Mouse (Mus musculus) lung, adult 2 months (tissue): ENCODE data around the gene Msh3.

Source experiments
- CTCF ChIP-seq: fragments of 200-500 bp; IDR thresholded peaks from 2 replicates; pipeline ENCODE4 v1.5.1; 2011; ENCODE audit warnings: mild to moderate bottlenecking, low read length, control low read depth; ENCODE audit not compliant: insufficient read depth
- POLR2A ChIP-seq: fragments of 200-500 bp; IDR thresholded peaks from 2 replicates; pipeline ENCODE4 v1.6.1; 2011; ENCODE audit warnings: low read depth, mild to moderate bottlenecking, control low read depth, low read length, borderline replicate concordance; ENCODE audit errors: extremely low read depth

DNA sequence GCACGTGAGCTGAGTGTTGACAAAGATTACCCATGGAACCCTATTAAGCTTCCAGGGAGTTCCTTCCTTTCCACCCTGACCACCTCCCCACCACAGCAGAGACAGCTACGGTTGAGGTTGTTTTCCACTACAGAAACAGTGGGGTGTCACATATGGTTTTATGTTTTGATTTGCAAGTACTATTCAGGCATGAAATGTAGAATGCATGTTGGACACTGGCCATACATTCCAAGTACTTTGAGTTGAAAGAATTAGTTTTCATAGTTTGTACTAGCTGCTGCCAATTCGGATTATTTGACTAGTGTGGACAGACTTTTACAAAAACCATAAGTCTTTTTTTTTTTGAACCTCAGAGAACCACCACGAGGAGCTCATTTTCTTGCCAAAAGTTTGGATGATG is 10.5 kb upstream of the Msh3 start:
- no peak for TF ChIP-seq CTCF
- TF ChIP-seq POLR2A = no peak
